Mouse (Mus musculus): ENCODE measurements at regions not wholly inside any gene's neighbourhood (a gene's known extent, or its start where the extent isn't known, plus 50 kb on each side); places are given as distances from the start of the nearest gene placed in this dataset.

GRCm38 (mm10) chr2:117819701-117820225 lies 291.9 kb upstream of the Thbs1 start:
- DNase-seq (ENCODE audit: low spot score), result no peak

GRCm38 (mm10) chr2:117820708-117821107 lies 291.0 kb upstream of the Thbs1 start:
- no peak for DNase-seq (ENCODE audit: low spot score)

DNA sequence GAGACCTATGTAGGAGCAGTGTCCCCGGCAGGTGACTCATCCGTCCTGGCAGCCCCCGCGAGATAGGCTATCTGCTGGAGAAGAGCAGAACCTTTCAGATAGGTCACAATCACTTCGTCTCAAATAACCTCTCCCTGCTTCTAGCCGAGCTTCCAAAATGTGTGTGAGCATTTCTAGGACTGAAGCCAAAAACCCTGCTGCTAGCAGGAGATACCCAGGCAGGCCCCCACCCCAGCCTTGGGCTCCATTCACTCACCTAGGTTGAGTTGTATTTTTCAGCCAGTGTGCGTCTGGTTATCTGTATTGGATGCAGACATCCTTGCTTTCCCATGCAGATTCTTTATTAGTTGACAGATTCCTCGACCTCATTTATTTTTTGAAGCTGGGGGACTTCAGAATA lies 286.6 kb upstream of the Thbs1 start:
- no peak for DNase-seq (ENCODE audit: low spot score)

GRCm38 (mm10) chr2:117827278-117827677 lies 284.4 kb upstream of the Thbs1 start:
- no peak for DNase-seq (ENCODE audit: low spot score)

DNA sequence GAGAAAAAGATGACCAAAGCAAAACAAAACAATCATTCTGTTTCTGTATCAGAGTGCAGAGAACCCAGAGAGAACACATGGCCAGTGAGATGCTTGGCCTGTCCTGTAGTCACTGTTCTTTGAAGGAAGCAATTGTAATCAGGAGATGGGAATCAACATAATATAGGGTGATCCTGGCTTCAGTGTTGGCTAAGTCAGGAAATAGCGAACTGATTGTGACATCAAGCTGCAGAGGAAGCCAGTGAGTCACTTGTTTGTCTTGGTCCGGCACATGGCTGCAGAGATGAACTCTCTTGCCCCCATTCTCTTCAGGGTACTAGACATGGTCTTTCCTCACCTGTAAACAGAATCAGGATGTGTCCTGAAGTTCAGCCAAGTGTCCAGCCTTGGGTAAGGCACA lies 273.3 kb upstream of the Thbs1 start:
- DNase-seq (ENCODE audit: low spot score), result no peak

DNA sequence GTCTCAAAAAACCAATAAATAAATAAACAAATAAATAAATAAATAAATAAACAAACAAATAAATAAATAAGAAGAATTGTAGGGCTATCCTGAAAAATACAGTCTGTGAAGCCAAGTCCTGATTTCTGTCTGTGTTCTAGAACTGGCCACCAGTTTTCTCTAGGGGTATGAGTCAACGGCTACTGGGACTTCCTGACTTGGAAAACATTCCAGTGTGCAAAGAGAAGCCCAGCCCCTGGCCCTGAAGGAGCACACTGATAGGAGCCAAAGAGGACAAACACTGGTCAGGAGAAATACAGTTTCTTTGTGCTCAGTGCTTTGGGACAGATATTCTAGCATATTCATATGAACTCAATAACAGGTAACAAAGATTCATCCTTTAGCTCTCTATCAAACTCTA lies 271.3 kb upstream of the Thbs1 start:
- DNase-seq (ENCODE audit: low spot score), result no peak

- no peak for DNase-seq (ENCODE audit: low spot score)
Measured at GRCm38 (mm10) chr2:117842309-117842986, 269.2 kb upstream of the Thbs1 start.

- DNase-seq (ENCODE audit: low spot score), result no peak
Measured at GRCm38 (mm10) chr2:117852442-117852841, 259.2 kb upstream of the Thbs1 start.

DNA sequence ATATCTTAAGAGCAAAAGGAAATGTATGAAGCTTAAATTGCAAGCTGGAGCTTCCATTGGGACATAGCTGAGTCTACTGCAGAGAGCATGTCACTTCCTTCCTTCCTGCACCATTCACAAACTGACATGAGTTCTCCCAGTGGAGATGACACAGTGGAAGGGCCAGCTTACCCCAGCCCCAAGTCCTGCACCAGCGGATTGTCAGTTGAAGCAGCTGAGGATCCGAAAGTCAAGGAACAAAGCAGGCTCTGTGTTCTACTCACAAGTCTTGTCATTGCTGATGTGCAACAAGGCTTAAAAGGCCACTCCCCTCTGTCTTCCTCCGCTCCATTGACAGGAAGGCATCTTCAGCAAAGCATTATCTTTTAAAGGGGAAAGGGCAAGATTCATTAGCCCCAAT lies 249.4 kb upstream of the Thbs1 start:
- peak; percentile 57 for DNase-seq (ENCODE audit: low spot score)

DNA sequence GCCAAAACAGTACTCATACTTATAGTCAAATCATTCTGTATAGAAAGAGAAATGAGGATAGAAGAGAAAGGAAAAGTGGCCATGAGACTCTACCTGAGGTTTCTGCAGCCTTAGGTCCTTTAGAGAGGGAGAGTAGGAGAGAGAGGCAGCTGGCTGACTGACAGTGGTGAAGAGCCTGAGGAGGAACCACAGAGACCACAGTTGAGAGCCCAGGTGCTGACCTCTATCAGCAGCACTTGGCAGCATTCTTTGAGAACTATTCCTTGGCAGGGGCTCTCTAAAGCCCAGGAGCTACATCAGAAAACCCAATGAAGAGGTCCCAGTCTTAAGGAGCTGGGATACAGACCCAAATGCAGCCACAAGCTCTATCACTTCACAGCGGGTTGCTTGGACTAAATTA lies 246.6 kb upstream of the Thbs1 start:
- DNase-seq (ENCODE audit: low spot score), result no peak

DNA sequence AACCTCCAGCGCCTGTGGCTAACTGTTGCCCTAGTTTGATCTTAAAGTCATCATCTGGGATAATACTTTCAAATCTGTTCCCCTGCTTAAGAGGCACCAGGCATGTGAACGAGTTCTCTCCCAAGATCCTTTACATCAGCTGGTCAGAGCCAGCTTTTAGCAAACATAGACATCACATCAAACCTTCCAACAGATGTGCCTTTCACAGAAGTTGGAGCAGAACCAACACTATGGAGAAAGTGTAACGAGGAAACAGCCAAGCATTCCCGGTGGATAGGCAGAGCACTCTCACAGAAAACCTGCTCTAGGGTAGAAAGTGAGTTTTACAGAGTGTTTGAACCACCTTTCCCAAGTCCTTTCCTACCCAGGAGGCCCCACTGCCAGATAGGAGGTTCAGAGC lies 244.7 kb upstream of the Thbs1 start:
- DNase-seq (ENCODE audit: low spot score), result no peak

GRCm38 (mm10) chr2:117867409-117867808 lies 244.3 kb upstream of the Thbs1 start:
- peak; percentile 58 for DNase-seq (ENCODE audit: low spot score)

GRCm38 (mm10) chr2:117868857-117869256 lies 242.8 kb upstream of the Thbs1 start:
- DNase-seq (ENCODE audit: low spot score), result no peak

- DNase-seq (ENCODE audit: low spot score), result peak; percentile 47
Measured at GRCm38 (mm10) chr2:117871507-117872282, 240.0 kb upstream of the Thbs1 start.

GRCm38 (mm10) chr2:117877816-117878215 lies 233.9 kb upstream of the Thbs1 start:
- DNase-seq (ENCODE audit: low spot score), result no peak

DNA sequence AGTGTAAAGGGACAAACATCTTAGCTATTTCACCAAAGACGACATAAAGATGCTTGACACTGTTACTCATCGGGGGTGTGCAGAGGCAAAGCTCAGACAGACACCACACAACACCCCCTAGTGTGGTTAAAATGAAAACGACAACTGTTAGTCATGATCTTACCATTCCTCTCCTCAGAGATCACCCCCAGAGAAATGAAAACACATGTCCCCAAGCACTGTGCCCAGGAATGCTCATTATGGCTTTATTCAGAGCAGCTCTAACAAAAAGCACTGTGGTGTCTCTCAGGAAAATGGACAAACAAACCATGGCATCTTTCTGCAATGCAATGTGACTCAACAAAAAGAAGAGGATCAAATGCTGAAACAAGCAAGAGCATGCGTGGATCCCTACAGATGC lies 229.5 kb upstream of the Thbs1 start:
- no peak for DNase-seq (ENCODE audit: low spot score)

DNA sequence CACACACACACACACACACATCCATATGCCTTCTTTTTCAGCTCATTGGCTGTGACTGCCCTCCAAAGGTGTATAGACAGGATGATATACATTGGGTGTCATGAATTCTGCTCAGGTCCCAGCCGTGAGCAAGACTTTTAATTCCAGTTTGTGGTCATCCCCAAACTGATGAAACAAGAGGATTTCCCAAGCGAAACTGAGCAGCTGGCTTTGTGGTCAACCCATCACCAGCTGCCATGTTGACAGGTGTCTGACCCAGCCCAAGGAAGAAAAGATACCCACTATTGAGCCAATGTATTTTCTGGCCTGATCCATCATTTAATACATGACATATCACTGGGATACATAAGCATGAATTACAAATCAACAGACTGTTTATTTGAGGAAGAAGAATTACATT lies 228.8 kb upstream of the Thbs1 start:
- DNase-seq (ENCODE audit: low spot score), result no peak

DNA sequence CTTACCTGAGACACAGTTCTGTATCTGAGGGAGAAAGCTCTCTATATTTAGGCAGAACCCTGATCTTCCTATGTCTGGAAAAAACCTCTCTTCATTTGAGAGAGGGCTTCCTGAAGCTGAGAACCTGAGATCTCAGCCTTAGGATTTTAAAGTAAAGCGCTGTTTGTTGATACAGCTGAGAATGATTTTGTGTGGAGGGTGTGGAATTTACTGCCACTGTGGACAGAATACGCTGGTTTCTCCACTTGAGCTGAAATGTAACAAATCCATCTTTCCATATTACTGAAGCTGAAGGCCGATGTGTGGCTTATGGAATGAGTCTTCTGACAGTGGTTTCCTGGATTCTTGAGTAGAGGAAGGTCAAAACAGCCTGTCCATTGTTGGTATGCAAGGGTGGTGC lies 225.2 kb upstream of the Thbs1 start:
- DNase-seq (ENCODE audit: low spot score), result no peak

- DNase-seq (ENCODE audit: low spot score), result no peak
Measured at GRCm38 (mm10) chr2:117901311-117901710, 210.4 kb upstream of the Thbs1 start.

DNA sequence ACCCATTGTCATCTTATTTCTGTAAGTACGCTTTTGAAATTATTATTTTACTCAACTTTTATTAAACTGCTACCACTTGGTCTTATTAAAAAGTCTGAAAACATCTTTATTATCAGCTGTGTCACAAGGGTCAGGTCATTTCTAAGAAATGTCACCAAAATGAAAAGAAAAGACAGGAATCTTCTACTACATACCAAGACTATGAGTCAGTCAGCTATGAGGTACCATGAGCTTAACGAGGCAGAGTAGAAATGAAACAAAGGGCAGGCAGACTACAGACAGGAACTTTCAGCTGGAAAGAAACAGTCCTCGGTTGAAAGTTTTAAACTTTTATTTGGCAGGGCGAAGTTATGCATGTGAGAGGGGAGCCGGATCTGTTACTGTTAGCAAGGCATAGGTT lies 208.8 kb upstream of the Thbs1 start:
- no peak for DNase-seq (ENCODE audit: low spot score)

DNA sequence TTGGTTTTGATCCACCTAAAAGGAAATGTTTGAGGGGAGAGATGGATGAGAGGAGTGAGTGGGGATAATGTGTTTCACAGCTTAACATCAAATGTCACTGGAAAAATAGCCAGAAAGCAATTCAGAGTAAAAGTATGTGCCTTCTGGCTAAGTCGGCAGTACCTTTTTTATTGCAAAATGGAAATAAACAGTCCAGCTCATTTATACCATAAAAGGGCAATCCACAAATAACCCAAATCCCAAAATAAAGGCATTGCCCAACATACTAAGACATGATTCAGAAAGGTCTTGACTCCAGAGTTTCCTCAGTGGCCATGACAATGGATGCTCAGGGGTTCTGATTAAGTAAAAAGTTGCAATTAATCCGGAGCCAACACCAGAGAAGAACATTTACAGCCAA lies 208.0 kb upstream of the Thbs1 start:
- no peak for DNase-seq (ENCODE audit: low spot score)

DNA sequence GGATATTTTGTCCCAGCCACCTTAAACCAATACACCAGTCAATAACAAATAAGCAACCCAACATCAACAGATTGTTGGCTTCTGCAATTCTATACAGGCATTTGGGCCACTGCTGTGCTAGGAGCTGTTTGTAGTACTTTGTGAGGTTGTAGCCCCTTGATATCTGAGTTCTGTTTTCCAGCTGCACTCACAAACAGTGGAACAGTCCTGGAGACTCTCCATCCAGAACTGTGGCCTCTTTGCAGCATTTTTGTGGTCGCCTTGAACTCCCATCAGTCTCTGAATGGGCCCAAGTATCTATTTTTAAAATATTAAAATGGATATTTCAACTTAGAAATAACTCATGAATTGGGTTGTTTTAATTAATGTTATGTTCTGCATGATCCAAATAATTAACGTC lies 205.2 kb upstream of the Thbs1 start:
- no peak for DNase-seq (ENCODE audit: low spot score)

GRCm38 (mm10) chr2:117910781-117911180 lies 200.9 kb upstream of the Thbs1 start:
- no peak for DNase-seq (ENCODE audit: low spot score)

DNA sequence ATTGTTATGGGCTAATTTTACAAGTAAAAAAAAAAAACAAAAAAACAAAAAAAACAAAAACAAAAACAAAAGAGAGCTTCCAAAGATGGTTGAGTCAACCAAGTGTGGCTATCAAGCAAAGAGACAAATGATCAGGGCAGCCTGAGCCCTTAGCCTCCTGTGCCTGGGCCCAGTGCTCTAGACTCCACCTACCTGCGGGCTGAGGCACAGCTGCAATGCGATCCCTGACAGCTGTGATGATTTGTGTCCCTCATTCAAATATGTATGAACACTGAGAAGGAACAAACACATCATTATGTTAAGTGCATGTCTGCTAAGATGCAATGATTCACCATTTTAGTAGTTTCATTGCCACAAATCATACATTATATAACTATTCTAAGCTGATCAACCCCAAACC lies 199.0 kb upstream of the Thbs1 start:
- DNase-seq (ENCODE audit: low spot score), result peak; percentile 17
